Mouse (Mus musculus): ENCODE results near the gene Dscam.

DNA sequence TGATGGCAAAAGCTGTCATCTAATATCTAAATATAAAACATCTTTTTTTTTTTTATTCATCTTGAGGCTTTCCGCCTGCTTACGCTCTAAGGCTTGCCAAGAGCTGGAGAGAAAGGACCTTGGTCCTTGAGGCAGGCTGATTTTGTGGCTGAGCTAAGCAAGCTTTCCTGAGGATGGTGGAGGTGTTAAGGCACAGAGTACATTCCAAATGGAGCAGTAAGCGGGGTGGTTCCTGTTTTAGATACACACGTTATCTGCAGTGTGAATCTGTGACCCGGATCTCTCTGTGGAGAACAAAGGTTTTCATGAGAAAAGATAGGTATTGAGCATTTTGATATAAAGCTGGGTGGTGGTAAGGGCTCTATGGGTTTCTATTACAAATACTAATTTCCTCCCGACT lies 479.0 kb downstream of the Dscam start:
- TF ChIP-seq CTCF (IDR thresholded peaks at IDR 0.05; ENCODE audit: low read depth, low read length) (no peak), POLR2A (IDR thresholded peaks at IDR 0.05; ENCODE audit: borderline replicate concordance, low read depth, low read length) (no peak)
